Mouse (Mus musculus) testis, postnatal 10 days (tissue): ENCODE measurements around the gene Mmd2.

Experiments used
- DNase-seq: peaks from one replicate; pipeline ENCODE4 v3.0.0; 2021; ENCODE audit warnings: low spot score

The Mmd2 gene

DNA sequence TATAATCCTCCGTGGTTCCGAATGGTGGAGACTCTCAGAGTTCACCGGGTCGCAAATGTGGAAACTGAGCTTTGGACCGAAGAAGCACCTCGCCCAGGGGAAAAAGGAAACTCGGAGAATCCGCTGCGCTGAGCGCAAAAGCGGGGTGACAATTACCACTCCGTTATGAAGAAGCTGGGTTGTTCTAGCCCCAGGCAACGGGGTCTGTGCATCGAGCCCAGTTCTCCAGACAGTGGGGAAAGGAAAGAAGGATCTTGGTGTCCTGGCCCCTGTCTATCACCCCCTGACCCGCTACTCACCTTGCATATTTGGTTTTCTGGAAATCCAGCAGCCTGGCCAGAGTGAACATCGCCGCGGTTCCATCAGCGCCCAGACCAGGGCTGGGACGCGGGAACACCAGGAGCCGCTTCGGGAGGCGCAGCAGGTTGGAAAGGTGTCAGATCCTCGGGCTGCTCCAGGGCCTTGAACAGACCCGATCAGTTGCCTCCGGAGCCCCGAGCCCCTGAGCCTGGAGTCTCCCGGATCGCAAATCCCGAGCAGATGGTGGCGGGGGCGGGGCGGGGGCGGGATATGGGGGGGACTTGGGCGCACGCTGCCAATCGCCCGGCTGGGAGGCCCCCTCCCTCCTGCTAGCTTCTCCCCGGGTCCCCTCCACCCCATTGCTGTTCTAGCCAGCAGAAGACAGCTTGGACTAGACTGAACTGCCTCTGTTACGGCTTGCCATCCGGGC, at the start of gene Mmd2:
Gene Mmd2, minus strand, starts transcription at position 542 of the 730 bp plus-strand sequence.
- DNase-seq = peak; percentile 74

DNA sequence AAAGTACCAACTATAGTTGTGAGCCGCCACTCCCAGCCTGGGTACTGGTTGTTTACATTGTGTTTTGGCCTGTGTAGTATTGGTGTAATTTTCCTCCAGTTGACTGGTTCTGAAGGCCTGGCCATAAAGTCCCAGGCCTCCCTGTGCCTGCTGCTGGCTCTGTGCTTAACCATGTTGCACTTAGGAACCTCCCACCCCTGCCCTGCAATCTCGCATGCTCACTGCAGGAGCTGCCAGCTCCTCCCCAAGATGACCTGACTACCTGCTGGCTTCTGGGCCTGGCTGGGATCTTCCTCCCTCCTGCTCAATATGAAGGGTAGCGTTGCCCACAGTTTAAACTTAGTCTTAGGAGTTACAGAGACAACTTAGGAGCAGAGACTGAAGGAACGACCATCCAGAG, 43.7 kb upstream of the Mmd2 start:
- no peak for DNase-seq

DNA sequence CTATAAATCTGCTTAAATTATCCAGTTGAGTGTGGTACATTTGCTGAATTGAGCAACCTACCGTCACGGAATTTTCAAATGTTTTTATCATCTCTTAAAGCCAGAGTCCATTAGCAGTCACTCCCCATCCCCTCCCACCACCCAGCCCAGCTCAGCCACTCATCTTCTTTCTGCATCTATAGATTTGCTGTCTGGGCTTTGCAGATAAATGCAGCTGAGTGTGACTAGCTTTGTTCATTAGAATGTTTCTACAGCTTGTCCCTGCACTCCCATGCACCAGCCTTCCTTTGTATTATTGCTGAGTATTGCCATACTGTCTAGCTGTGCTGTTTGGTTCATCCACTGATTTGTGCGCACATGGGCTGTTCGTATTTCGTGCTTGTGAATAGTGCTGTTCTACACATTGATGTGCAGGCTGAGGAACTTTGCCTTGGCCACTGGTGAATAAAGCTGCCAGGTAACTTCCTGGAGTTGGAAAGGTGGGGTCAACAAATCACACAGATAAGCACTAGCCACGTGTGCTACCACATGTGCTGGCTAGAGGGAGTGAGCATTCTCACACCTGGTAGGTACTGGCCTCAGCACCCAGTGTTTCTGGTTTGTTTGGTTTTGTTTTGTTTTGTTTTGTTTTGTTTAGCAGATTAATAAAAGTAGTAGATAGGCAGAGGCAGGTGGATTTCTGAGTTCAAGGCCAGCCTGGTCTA, 42.3 kb upstream of the Mmd2 start:
- DNase-seq = no peak

DNA sequence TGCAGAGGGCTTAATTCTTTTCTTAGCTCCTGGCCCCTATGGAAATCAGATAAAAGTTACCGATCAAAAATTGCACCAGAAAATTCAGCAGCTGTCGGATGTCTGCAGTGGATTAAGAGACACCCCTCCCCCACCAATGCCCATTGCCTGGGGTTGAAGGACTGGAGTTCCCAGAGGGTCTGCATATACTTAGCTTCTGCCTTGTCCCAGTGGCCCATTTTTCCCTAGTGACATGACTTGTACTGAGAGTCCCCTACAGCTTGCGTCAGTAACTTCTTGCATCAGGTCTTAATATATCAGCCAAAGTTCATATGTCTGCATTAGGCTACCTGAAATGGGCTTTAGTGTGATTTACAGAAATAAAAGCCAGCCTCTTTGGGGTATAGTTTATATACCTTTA, 41.8 kb upstream of the Mmd2 start:
- DNase-seq = no peak

DNA sequence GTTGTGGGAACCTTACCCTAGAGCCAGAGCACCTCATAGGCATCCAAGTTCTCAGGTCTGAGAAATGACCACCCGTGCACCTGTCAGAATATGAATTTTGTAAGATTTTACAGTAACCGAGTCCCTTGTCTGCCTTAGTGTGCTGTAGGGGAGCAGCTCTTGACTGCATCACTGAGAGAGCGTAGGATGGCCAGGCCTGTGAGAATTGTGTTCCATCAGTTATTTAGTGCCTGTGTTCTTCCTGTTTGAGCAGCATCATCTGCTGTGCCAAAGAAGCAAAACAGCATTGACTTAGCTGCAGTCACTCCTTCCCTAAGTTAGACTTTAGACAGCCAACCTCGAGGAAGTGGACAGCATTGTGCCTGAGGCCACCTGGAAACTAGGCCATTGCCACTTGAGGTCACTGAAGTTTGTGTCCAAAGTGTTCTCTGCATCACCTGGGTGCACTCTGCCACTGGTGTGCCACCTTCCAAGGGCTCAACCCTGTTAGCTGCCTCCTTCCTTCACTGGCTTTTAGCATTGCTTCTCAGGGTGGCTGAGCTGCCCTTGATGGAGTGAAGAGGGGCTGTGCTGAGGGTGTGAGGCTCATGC, 41.0 kb upstream of the Mmd2 start:
- DNase-seq = no peak

DNA sequence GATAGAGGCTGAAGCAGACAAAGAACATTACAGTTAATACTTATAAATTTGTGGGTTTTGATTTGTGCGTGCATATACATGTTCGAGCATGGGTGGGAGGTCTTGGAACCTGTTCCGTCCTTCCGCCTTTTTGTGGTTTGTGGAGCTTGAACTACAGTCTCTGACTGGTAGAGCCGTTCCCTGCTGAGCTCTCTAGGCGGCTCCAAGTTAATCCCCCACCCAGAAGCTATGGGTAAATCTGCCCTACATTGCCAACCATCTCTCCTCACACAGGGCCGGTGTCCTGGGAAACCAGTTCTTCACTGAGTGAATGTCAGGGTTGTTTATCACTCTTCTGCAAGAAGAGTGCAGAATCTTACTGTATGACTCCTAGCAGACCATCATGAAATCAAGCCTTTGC, 39.6 kb upstream of the Mmd2 start:
- no peak for DNase-seq

DNA sequence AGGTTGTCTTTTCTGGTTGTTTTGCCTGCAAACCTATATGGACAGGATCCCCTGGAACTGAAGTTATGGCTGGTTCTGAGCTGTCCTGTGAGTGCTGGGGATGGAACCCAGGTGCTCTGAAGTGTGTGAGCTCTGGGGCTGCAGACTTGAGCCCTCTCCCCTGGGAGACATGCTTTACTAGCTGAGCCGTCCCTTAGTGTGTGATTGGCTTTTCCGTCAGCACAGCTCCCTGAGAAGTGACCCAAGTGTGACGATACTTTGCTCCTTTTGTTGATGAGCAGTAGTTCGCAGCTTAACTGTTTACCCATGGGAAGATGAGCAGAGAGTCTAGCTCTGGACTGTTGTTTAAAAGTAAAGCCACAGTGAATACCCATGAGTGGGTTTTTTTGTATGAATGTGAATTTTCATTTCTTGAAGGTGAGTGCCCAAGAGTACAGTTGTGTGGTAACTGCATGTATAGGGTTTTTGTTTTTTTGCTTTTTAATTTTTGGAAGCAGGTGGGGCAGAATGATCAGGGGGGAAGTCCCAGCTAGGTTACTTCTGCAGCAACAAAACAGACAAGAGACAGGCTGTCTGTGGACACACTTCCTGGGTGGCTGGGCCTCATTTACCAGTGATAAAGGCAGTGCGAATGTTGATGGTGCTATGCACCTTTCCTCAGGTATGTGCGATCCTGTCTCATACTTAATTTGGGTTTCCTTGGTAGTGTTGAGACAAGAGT, 32.9 kb upstream of the Mmd2 start:
- DNase-seq = no peak

DNA sequence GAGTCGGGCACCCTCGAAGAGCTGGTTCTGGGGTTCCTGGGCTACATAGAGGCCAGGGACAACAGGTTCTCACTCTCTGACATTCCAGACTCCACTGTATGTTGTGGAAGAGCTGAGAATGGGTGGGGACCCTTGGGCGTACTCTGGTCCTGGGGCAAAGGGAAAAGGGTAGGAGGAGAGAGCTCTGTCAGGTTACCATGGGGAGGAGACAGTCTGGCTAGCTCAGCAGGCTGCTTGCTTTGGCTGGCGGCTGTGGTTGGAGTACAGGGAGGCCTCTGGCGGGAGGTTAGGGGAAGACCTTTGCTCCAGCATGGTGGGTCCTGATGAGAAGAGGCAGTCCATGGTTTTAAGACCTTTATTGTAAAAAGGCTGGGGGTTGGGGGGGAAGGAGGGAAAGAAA, 31.5 kb upstream of the Mmd2 start:
- DNase-seq = no peak

DNA sequence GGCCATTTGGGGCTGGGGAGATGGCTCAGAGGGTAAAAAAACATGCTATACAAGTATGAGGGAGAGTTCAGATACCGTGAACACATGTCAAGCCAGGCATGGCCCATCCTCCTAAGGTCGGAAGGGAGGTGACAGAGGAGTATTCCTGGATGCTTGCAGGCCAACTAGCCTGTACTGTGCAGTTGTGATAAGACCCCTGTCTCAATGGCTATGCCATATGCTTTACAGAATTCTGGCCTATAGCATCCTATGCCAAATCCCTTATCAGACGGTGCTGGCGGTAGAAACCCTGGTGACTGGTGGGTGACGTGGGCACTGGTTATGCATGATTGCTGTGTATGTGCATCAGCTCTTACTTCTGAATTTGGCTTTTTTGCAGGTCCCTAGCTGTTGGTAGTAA, 29.2 kb upstream of the Mmd2 start:
- no peak for DNase-seq

DNA sequence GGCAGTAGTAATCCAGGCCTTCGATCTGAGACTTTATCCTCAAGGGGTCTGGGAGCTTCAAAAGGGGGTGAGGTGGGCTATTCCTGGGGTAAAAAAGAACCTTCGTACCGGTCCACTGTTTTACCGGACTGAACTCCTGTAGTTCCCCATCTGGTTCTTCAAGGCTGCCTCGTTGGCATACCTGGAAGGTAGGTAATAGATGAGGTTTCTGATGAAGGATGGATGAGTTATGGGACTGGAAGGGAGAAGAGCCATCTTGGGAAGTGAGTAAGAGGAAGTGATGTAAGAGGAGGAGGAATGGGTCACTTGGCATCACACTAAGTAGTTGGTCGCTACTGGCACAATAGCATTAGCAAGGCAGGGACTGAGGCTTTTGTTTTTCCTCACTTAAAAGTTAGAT, 21.6 kb upstream of the Mmd2 start:
- DNase-seq = no peak

DNA sequence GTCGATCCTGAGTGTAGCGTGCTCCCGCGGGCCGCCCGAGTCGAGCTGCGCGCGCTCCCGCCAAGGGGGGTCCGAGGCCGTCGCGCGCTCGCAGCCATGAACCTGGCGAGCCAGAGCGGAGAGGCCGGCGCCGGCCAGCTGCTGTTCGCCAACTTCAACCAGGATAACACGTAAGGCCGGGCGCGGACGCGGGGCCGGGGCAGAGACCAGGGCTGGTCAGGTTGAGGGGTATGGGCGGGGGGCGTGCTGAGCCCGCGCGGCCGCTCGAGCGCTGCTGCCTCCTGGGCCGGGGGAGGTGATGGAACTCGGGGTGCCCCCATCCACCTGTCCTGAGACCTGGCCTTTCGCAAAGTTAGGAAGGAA, 21.0 kb upstream of the Mmd2 start:
- DNase-seq = no peak

DNA sequence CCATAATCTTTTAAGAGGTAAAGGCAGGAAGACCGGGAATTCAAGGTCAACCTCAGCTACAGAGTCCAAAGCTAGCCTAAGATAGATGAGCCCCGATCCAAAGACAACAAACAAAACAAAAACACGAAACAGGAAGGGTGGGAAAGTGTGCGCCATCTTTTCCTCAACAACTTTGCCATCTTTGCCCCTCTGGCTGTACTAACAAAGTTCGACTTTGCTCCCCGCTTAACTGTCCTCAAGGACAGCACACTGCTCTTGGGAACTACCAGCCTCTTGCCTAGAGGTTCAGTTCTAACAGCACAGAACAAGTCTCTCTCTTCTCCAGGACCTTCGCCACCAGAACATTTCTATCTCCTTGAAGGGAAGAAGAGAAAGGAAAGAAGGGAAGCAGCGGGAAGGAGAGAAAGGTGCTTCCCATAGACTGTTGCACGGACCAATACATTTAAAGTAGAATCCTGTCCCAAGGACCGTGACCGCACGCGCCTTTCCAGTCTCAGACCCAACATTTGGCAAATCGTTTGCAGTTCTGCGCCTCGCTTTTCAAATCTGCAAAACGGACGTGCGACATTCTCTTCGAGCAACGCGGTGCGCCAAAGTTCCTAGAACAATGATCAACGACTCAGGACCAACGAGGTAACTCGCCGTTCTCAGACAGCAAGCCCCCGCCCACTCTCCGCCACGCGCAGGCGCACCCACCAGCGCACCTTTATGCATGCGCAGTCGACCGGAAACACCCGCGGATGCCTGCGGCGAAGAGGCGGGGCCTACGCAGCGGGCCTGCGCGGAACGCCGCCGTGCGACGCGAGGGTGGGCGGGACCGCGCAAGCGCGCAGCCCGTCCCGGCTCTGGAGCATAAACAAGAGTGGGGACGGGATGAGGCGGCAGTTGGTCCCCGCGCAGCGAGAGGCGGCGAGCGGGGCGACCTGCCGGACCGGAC, 20.4 kb upstream of the Mmd2 start:
- peak; percentile 98 for DNase-seq

DNA sequence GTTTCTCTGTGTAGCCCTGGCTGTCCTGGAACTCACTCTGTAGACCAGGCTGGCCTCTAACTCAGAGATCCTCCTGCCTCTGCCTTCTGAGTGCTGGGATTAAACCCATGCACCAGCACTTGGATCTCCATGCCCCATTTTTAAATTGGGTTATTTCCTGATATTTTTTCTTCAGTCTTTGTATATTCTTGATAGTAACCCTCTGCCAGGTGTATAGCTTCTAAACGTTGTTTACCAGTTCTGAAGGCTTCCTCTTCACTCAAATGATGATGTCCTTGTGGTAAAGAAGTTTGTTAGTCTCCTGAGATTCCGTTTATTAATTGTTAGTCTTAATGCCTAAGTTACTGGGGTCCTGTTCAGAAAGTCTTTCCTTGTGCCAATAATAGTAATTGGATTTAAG, 18.8 kb upstream of the Mmd2 start, which contains the start of gene Wipi2:
Gene Wipi2, plus strand, starts transcription at position 301 of the 400 bp plus-strand sequence.
- no peak for DNase-seq

DNA sequence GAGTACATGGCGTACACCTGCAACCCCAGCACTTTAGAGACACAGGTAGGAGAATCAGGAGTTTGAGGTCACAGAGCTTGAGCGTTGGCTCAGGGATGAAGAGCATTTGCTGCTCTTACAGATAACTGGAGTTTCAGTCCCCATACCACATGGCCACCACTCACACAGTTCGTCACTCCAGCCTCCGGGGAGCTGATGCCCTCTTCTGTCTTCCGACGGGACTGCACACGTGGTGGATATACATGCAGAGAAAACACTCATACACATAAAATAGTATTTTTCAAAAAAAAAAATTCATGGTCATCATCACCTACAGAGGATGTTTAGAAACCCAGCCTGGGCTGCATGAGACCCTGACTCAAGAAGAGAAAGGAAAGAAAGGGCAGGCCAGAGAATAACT, 14.5 kb upstream of the Mmd2 start:
- DNase-seq = no peak

DNA sequence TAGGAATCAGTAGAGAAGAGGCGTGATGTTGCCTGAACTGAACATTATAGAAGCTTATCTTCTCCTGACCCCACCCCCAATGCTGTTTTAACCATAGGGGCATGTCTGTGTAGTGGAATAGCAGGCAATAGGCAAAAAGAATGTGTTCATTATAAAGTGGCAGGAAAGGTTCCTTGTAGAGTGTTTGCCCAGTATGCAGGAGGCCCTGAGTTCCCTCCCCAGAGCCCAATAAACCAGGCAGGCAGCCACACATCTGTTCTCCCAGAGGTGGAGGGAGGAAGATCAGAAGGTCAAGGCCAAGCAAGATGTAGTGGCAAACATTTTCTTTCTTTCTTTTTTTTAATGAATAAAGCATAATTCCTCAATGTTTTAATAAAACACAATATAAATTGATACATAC, 13.5 kb upstream of the Mmd2 start:
- DNase-seq = no peak

DNA sequence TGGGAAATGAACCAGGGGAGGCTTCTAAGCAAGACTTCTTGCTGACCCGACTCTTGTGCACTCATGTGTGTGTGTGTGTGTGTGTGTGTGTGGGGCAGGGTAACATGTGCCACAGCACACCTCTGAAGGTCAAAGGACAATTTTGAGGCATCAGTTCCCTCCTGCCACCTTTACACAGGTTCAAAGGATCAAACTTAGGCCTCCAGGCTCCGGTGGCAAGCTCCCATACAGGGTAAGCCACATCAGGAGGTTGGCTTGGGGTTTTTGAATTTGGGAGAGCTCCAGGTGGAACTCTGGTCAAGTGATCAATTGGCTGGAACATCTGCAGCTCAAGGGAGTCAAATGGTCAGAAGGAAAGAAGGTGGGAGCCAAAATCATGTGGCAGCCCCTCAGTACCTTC, 12.8 kb upstream of the Mmd2 start:
- DNase-seq = no peak

DNA sequence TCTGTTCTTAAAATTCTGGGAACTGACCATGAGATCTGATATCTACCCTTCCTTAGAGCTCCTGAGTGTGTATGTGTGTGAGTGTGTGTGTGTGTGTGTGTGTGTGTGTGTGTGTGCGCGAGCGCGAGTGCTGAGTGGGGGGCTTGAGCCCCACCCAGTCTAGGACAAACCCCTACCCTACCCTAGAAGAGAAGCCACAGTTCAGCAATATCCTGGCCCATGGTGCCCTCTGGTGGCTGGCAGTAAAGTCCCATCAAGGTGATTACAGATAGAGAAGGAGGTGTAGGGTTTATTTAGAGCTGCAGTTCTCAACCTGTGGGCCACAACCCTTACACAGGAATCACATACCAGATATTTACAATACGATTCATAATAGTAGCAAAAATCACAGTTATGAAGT, 11.3 kb upstream of the Mmd2 start:
- peak; percentile 78 for DNase-seq

DNA sequence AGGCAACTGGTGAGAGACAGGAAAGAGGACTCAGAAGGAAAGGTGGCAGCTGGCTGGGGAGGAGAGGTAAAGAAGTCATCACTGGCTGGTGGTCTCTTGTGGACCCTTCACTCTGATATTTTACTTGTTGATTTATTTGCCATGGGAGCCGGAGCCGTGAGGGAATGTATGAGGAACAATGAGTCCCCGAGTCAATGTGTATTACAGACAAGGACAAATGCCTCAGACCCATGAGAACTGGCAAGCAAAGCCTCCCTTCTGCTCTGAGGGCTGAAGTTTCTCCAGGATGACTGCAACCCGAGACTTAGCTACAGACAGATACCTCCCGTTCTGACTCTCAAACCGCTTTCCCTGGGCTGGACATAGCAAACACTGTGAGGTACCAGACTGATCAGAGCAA, 7.7 kb upstream of the Mmd2 start:
- no peak for DNase-seq

DNA sequence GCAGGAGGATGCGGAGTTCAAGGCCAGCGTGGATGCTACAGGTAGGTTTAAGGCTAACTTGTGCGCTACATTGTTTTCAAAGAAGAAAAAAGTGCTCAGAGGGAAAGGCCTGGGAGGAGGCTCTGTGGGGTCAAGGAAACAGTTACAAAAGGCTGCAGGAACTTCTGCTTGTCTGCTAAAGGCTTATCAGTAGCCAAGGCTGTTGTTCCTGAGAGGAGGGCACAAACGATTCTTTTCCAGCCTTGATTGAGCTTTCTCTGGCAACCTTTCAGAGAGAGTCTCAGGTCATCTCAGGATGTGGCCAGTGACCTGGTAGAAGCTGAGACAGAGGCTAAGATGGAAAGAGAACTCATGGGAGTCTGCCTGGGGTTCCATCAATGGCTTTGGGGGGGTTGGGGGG, 7.0 kb upstream of the Mmd2 start:
- DNase-seq = no peak

DNA sequence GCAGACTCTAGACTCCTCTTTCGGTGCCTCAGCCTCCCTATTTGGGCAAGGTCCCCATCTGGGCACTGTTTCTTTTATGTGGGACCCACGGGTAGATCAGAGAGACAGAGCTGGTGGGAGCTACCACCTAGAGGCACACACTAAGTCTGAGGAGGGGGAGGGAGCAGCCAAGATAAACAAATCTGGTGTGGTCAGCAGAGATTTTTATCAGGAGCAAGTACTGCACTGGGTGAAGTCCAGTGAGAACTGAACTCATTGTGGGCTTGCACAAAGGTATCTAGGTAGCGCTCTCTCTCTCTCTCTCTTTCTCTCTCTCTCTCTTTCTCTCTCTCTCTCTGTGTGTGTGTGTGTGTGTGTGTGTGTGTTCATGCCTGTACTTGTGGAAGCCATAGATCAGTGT, 5.9 kb upstream of the Mmd2 start:
- no peak for DNase-seq

DNA sequence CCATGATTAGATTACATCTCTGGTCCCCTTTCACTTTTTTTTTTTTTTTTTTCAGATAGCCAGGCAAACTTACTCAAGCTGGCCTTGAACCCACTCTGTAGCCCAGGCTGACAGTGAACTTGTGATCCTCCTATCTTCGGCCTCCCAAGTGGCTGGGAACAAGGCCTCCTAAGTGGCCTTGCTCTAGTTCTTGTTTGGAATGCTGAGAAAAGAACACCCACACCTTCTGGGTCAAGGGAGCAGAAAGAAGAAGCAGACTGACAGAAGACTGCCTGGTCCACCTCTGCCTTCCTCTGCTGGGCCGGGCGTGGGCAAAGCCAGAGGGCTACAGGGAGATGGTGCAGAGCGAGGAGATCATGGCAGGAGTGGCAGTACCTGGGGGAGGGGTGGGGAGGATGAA, 1.8 kb upstream of the Mmd2 start:
- DNase-seq = no peak

DNA sequence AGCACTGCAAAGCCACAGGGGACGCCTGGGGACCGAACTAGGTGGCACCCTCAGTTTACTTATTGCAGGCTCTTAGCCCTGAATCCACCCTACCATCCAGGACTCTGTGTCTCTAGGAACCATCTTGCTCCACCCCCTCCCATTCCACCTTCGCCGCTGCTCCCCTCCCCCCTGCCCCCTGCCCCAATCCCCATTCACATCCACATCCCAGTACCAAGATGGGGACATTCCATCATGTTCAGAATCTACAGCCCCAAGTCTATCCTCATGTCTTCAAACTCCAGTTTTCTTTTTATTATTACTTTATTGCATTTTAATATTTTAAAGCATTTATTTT, 357 bp upstream of the Mmd2 start:
- no peak for DNase-seq
